Mouse (Mus musculus) gonadal fat pad, adult 2 months (tissue): ENCODE data around the gene Dock1. TPM values are rescaled to one million over a fixed set of nuclear protein-coding genes. Genes with fewer than 3 reads are reported as not detected.

ENCODE experiments used
- DNase-seq: peaks from one replicate; pipeline ENCODE4 v3.0.0-alpha.2; 2012; ENCODE audit warnings: low read depth
- polyA plus RNA-seq: library from polyadenylated mRNA; depleted of rRNA; stranded (reverse); fragments of >200 nt; gene quantifications from 2 replicates; pipeline ENCODE4 v1.2.3, GENCODE M21; 2012

Dock1 gene
- polyA plus RNA-seq, 1 experiment = 13.0 TPM

GRCm38 (mm10) chr7:135157571-135157970 is 487.1 kb downstream of the Dock1 start:
- no peak for DNase-seq

- no peak for DNase-seq
Measured at GRCm38 (mm10) chr7:135158381-135158780, 487.9 kb downstream of the Dock1 start.

DNA sequence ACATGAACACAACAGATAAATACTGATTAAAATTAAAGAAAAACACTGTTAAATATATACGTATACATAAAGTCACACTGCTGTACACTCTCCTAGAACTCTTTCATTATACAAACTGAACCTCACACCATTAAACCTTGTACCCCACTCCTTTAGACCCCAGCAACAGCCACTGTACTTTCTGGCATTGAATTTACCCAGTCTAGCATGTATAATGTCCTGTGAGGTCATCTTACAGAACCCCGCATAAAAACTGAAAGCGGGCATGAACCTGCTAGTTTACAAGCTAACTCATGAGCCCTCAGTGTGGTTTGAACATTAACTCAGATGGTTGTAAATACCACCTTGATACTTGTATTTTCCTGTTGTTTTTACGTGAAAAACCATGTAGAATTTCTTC is 489.2 kb downstream of the Dock1 start:
- DNase-seq = no peak

- DNase-seq = no peak
Measured at GRCm38 (mm10) chr7:135165155-135165554, 494.7 kb downstream of the Dock1 start.

DNA sequence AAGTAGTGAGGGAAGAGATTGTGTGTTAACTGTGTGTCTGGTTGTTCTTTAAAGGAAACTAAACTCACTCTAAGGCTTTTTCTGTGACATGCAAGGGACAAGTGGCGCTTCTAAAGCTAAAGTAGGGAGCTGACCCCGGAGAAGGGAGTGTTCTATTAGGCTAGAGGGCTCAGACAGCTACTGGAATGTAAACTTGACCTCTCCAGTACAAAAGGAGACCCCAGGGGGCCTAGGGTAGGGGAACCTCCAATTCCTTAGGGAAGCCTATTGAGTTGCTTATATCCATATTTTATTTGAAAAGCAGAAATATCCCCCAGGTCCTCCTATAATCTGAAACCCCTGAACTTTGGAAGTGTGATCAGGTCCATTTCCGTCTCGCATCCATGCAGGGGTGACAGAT is 499.5 kb downstream of the Dock1 start:
- DNase-seq = no peak

DNA sequence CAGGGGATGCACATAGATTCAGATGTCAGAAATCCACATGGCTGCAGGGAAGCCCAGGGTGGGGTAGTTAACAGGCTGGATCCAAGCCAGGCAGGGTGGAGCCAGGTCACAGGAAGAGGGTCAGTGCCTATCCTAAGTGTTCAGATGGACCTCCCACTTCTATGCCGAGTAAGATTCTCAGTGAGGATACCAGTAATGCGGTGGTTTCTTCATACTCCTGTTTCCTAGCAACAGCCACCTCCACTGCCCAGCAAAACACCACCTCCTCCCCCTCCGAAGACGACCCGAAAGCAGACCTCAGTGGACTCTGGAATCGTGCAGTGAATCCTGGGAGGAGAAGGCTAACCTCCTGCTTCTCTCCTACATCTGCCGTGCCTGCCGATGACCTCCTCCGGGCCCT is 501.8 kb downstream of the Dock1 start:
- DNase-seq = no peak

DNA sequence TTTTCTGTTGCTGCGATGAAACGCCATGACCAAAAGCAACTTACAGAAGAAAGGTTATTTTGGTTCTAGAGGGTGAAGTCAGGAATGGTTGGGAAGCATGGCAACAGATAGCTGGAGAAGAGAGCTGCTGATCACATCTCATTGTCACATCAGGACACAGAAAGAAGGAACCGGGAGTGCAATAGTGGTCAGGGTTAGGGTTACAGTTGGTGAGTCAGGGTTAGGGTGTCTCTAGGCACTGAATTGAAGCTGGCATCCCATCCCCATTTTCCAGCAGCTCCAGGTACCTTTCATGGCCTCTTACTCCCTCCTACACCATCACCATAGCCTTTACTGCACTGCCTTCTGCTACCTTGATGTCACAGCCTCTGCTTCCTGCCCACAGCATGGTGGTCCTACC is 523.7 kb downstream of the Dock1 start:
- DNase-seq = no peak

DNA sequence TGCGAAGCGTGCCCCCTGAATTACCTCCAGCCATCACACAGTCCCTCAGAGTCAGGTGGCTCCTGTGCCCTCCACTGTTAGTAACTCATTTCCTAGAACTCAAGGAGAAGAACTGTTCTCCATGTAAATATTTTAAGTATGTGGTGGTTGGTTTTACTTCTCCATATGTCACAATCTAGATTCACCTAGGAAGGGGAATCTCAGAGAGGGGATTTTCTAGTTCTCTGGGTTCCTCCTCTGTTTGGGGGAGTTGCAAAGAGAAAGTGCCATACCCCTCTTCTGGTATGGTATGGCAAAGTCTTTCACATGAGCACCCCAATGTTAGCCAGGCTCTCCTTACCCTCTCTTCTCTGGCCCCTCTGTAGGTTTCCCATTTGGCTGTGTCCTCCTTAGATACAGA is 525.2 kb downstream of the Dock1 start:
- DNase-seq = no peak

DNA sequence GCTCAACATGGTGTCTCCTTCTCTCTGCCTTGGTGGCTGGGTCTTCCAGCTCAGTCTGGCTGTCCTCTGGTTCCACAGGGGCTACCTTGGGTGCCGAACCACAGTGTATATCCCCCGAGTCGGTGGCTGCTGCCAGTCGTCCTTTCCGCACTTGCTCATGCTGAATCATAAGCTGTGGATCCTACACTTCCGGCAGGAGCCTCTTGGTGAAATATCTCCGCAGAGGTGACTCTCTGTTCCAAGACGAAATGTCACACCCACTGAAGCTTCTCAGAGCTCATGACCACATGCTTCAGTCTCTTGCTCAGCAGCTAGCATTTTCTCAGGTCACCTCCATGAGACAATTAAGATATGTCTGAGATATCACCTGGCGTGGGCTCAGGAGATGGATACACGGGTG is 526.4 kb downstream of the Dock1 start:
- DNase-seq = no peak

- no peak for DNase-seq
Measured at GRCm38 (mm10) chr7:135203920-135204319, 533.5 kb downstream of the Dock1 start.

DNA sequence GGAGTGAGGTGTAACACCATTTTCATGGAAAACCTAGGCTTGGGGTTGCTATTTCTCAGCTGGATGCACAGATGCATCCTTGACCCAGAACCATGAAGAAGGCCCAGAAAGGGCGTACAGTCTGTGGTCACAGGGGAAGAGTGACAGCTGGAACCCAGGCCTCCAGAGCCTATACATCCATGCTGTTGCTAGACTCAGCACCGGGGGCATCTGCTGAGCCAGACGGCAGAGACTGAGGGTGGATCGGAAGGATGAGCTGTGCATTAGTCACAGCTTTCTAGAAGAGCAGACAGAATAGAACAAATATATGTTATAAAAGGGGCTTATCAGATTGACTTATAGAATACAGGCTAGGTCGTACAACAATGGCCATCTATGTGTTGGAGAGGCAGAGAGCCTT is 534.7 kb downstream of the Dock1 start:
- no peak for DNase-seq

- DNase-seq = no peak
Measured at GRCm38 (mm10) chr7:135208947-135209567, 538.6 kb downstream of the Dock1 start.

DNA sequence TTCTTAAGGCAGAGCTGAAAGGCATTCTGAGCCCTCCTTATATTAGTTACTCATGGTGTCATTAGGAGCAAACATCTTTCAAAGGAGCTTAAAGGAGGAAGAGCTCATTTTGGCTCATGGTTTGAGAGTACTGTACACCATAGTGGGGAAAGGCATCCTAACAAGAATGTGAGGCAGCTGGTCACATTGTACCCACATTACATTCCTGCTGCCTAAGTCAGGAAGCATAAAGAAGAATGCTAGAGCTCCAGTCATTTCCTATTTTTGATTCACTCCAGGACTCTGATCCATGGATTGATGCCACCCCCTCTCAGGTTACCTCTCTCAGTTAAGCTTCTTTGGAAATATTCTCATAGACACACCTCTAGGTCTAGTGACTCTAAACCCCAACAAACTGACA is 539.8 kb downstream of the Dock1 start:
- no peak for DNase-seq

DNA sequence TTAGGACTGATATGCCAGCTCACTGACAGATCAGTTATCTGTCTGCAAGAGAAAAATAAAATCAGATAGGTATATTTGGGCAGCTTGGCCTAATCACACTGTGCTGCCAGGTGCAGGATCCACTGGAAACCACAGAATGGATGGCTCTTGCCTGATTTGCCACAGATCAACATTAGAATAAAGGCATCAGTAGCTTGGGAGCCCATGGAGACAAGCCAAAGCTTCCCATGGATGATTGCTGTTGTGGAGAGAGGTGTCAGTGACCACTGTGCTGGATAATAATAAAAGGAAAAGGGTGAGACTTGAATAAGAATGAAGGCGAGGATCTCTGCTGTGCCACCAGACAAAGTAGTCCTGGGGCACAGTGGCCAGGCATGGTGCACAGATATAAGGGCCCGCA is 540.4 kb downstream of the Dock1 start:
- DNase-seq = no peak

DNA sequence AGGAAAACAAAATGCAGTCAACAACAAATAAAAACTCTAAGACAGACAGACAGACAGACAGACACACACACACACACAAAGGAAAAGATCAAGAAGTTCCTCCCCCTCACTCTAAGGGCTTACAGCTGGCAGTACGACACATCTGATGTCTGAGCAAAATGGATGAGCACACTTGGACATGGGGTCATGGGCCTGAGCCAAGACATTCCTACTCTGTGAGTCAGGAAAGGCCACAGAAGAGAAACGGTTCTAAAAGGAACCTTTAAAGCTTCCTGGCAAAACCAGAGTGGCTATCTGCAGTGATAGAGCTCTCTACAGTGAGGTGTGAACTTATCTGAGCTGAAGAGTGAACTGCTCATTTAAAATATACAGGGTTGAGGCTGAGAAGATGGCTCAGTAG is 542.1 kb downstream of the Dock1 start:
- DNase-seq = no peak

DNA sequence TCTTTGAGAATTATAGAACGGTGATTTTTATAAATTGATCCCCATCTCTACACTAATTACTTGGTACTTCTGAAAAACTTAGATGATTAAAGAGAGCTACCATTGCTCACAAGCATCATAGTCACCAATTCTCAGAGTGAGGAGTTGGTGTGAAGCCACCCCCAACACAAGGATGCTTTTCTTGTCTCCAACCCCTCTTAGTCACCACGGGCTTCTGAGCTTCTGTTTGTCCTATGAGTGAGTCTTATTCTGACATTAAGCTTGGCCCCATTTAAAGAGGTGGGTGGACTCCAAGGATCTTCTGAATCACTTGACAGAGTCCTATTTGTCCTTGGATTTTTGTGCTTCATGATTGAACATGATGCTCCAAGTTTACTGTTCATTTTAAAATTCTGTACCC is 551.0 kb downstream of the Dock1 start:
- no peak for DNase-seq
